Mouse (Mus musculus) kidney, adult 2 months (tissue): ENCODE data around the gene Mesd. TPM values are rescaled to one million over a fixed set of nuclear protein-coding genes. Genes with fewer than 3 reads are reported as not detected.

Experiments used
- DNase-seq: peaks from one replicate; pipeline ENCODE4 v3.0.0; 2021
- H3K27ac ChIP-seq: fragments of 200-500 bp; 2 replicates; pipeline ENCODE4 v1.5.1; 2012; ENCODE audit warnings: low read depth, low read length, control low read depth, inconsistent platforms; ENCODE audit not compliant: insufficient read depth
- H3K27me3 ChIP-seq: fragments of 200-500 bp; replicated peaks from 2 replicates; pipeline ENCODE4 v1.6.1; 2012; ENCODE audit warnings: mild to moderate bottlenecking, moderate library complexity, low read length, inconsistent platforms; ENCODE audit not compliant: control insufficient read depth, insufficient read depth
- H3K36me3 ChIP-seq: fragments of 200-500 bp; 2 replicates; pipeline ENCODE4 v1.6.1; 2012; ENCODE audit warnings: mild to moderate bottlenecking, moderate library complexity, low read length, inconsistent platforms; ENCODE audit not compliant: control insufficient read depth, insufficient read depth
- H3K4me1 ChIP-seq: fragments of 200-500 bp; 2 replicates; pipeline ENCODE4 v1.6.1; 2011; ENCODE audit warnings: low read length; ENCODE audit not compliant: control insufficient read depth, insufficient read depth
- H3K4me3 ChIP-seq: fragments of 200-500 bp; 2 replicates; pipeline ENCODE4 v1.5.1; 2011; ENCODE audit warnings: mild to moderate bottlenecking, low read depth, low read length, control low read depth; ENCODE audit not compliant: insufficient read depth
- CTCF ChIP-seq: fragments of 200-500 bp; conservative IDR thresholded peaks from 2 replicates; pipeline ENCODE4 v1.5.1; 2011; ENCODE audit warnings: low read depth, mild to moderate bottlenecking, control low read depth, low read length, moderate library complexity, mixed read lengths; ENCODE audit not compliant: insufficient read depth, insufficient read length
- POLR2A ChIP-seq: fragments of 200-500 bp; IDR thresholded peaks from one replicate; pipeline ENCODE4 v1.6.1; 2011; ENCODE audit warnings: low read depth, low read length, control low read depth
- WGBS: fragments of 180-500 bp; shearing (Covaris S2); methylation state at CpG from one replicate; pipeline ENCODE4 v1.1.7; 2018; 5-methylcytosine and 5-hydroxymethylcytosine counted together
- polyA plus RNA-seq: library from polyadenylated mRNA; depleted of rRNA; stranded (reverse); fragments of >200 nt; gene quantifications from 2 replicates; pipeline ENCODE4 v1.2.3, GENCODE M21; 2012

Gene Mesd
- polyA plus RNA-seq, 1 experiment: 15.1 TPM

- no peak for DNase-seq
- Histone ChIP-seq H3K4me3 (no peak overlapping the region), H3K4me1 (no peaks in the 10 kb centered on the region), H3K36me3 (no peaks in the 10 kb centered on the region), H3K27ac (no peak overlapping the region), H3K27me3 (no peaks in the 10 kb centered on the region)
- TF ChIP-seq CTCF (no peak), POLR2A (no peak)
- 45% methylated on average over 4 of the region's 4 CpGs for WGBS
Measured at GRCm38 (mm10) chr7:83859378-83860083, 24.7 kb upstream of the Mesd start.

- WGBS: 45% methylated on average over 2 of the region's 2 CpGs
- no peak overlapping the region for H3K4me3 ChIP-seq
- no peak for TF ChIP-seq CTCF
- TF ChIP-seq POLR2A: no peak
- H3K27me3 ChIP-seq: no peaks in the 10 kb centered on the region
- no peaks in the 10 kb centered on the region for H3K36me3 ChIP-seq
- H3K27ac ChIP-seq: no peak overlapping the region
- DNase-seq: no peak
- no peaks in the 10 kb centered on the region for H3K4me1 ChIP-seq
Measured at GRCm38 (mm10) chr7:83863554-83863953, 20.7 kb upstream of the Mesd start.

DNA sequence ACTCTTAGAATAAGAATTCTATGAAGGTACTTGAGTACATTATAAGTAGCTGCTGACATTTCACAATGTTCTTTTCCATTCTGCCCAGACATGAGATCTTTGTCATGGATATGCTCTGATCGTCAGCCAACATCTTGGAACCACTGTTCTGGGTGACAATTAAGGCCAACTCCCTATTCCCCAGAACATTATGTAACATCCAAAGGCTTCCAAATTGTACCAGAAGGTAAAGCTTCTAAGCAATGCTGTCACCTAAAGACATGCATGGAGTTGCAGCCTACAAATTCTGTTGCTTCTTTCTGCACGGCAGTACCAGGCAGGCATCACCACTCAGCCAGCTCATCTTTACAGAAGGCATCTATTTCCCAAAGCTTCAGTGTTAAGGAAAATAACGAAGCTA, 16.1 kb upstream of the Mesd start:
- Histone ChIP-seq H3K4me1 (no peaks in the 10 kb centered on the region), H3K36me3 (no peaks in the 10 kb centered on the region), H3K27ac (no peak overlapping the region), H3K4me3 (no peak overlapping the region), H3K27me3 (no peaks in the 10 kb centered on the region)
- WGBS: 77% methylated on average over 3 of the region's 3 CpGs
- no peak for TF ChIP-seq POLR2A
- no peak for DNase-seq

GRCm38 (mm10) chr7:83869839-83870543, 14.3 kb upstream of the Mesd start:
- no peaks in the 10 kb centered on the region for H3K36me3 ChIP-seq
- H3K4me3 ChIP-seq: no peak overlapping the region
- no peak overlapping the region for H3K27ac ChIP-seq
- no peaks in the 10 kb centered on the region for H3K27me3 ChIP-seq
- no peak for TF ChIP-seq POLR2A
- no peak for TF ChIP-seq CTCF
- H3K4me1 ChIP-seq: no peaks in the 10 kb centered on the region
- no peak for DNase-seq
- 54% methylated on average over 5 of the region's 5 CpGs for WGBS

DNA sequence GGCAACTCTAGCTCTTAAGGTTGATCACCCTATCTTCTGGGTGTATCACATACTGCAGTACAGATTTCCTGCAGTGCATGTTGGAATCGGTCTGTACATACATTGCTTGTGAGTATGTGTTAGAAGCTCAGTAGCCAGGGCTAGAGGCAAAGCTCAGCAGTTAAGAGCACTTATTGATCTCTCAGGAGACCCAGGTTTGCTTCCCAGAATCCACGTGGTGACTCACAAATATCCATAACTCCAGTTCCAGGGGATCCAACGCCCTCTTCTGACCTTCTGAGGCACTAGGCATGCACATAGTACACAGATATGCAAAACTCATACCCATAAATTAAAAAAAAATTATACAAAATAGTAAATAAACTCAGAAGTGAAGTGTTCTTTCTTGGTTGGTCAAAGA, 7.2 kb upstream of the Mesd start:
- WGBS: 75% methylated on average over 3 of the region's 3 CpGs

GRCm38 (mm10) chr7:83878676-83879448, 5.4 kb upstream of the Mesd start:
- Histone ChIP-seq H3K36me3 (no peaks in the 10 kb centered on the region), H3K27me3 (no peaks in the 10 kb centered on the region), H3K27ac (0 out of 2 replicates have a peak overlapping the region, but pooled peaks have one; percentile 22), H3K4me3 (no peak overlapping the region), H3K4me1 (peaks cover 7% of the 10 kb centered on the region; the same call in 1 of the 2 replicates)
- TF ChIP-seq CTCF: no peak
- no peak for TF ChIP-seq POLR2A
- 21% methylated on average over 5 of the region's 5 CpGs for WGBS
- peak; percentile 62 for DNase-seq

More for the DNA sequence above, 7.2 kb upstream of the Mesd start:
- Histone ChIP-seq H3K27ac (no peak overlapping the region), H3K27me3 (no peaks in the 10 kb centered on the region), H3K4me1 (peaks cover 7% of the 10 kb centered on the region; the same call in 1 of the 2 replicates), H3K4me3 (no peak overlapping the region), H3K36me3 (no peaks in the 10 kb centered on the region)
- TF ChIP-seq CTCF (no peak; the same call in 1 of the 2 replicates), POLR2A (no peak)
- DNase-seq: no peak

- Histone ChIP-seq H3K4me3 (peak overlapping the region; percentile 69), H3K36me3 (no peaks in the 10 kb centered on the region), H3K27ac (peak overlapping the region; percentile 24; the same call in 1 of the 2 replicates), H3K4me1 (peaks cover 7% of the 10 kb centered on the region; the same call in 1 of the 2 replicates), H3K27me3 (no peaks in the 10 kb centered on the region)
- no peak for DNase-seq
- WGBS: 80% methylated on average over 35 of the region's 35 CpGs
- TF ChIP-seq CTCF: no peak
- no peak for TF ChIP-seq POLR2A
Measured at GRCm38 (mm10) chr7:83882150-83882632, 2.1 kb upstream of the Mesd start.
